Mouse (Mus musculus): ENCODE measurements around the gene Zbtb20.

Zbtb20 gene

DNA sequence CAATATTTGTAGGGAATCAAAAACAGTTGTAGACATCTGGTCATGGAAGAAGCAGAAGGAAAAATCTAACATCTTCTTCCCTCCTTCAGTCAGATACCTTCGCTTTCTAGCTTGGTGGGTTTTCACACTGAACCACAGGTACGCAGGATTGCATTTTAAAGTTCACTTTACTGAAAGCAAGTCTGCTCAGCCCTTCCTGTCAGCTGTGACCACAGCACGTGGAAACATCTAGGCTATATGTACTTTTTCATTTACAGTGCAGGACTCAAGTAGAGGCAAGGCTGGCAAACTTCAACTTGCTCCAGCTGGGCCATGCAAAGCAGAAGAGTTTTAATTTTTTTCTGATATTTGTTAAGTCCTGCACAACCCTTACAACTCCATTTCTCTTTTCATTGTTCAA is 424.7 kb downstream of the Zbtb20 start:
- DNase-seq (ENCODE audit: low spot score), result no peak

DNA sequence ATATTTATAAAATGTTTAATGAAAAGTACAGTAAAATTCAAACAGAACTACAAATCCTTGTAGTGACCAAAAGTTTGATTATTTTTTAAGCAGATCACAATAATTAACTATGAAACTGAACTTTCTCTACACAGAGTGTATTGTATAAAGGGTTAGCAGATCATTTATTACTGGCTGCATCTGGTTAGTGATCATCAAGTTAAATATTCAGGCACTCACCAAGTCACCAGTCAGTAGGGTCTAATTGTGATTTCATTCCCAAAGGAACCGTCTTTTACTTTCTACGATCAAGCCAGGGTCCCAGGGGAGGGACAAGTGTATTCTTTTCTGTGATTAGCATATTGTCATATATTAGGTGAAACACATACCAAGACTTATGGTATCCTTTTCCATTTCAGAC is 426.5 kb downstream of the Zbtb20 start:
- no peak for DNase-seq (ENCODE audit: low spot score)

GRCm38 (mm10) chr16:43303245-43304197 is 427.8 kb downstream of the Zbtb20 start:
- no peak for DNase-seq (ENCODE audit: low spot score)

DNA sequence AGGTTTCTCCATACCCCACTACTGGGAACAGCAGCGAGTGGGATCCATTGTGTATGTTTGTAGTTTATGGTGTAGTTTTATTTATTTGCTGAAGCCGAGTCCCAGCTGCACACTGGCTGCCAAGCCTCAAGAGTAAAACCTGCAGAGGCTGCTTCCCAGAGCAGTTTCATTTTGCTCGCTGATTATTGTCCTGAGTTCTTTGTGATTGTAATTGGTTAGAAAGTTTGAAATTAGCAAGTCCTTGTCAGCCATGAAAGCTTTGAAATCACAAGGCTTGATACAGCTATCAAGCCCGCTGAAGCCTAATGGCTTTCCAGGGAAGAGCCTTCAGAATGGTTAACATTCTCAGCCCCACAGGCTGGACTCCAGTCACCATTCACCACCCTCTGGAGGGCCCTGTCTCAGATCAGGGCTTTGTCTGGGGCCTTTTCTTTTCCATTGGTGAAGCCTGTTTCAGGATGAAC is 434.3 kb downstream of the Zbtb20 start:
- DNase-seq (ENCODE audit: low spot score), result no peak

DNA sequence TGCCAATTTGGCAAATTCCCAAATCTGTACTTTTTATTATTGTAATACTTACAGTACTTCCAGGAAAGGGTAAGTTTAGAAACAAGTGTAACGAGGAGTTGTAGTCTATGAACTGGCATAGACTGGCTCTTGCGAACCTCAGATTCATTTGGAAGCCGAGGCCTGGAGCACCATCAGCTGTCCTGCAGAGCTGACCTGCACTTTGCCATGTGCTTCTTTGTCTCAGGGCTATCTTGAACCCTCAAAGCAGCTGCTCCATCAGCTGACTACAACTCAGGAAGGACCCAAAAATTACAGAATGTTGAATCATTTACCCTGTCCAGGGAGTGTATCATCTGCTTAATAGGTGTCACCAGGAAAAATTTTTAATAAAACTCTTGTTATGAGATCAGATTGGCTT is 448.3 kb downstream of the Zbtb20 start:
- no peak for DNase-seq (ENCODE audit: low spot score)

DNA sequence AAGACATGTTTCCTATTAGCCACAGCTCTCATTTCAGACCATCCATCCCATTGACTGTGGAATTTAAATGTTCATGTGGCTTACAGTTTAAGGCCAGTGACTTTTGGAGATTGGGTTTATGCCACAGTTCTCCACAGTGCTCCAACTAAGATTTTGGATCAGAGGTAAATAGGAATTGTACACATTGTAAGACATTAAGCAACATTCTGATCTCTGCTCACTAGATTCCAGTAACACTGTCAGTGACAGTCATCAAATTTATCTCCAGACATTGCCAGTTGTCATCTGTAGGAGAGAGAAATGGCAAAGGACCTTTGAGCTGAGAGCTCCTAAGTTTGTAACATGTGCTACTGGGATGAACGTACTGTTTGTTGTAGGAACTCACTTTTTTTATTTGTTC is 452.5 kb downstream of the Zbtb20 start:
- DNase-seq (ENCODE audit: low spot score), result no peak

GRCm38 (mm10) chr16:43330206-43330605 is 454.5 kb downstream of the Zbtb20 start:
- DNase-seq (ENCODE audit: low spot score), result no peak

GRCm38 (mm10) chr16:43331440-43331839 is 455.8 kb downstream of the Zbtb20 start:
- DNase-seq (ENCODE audit: low spot score), result no peak

DNA sequence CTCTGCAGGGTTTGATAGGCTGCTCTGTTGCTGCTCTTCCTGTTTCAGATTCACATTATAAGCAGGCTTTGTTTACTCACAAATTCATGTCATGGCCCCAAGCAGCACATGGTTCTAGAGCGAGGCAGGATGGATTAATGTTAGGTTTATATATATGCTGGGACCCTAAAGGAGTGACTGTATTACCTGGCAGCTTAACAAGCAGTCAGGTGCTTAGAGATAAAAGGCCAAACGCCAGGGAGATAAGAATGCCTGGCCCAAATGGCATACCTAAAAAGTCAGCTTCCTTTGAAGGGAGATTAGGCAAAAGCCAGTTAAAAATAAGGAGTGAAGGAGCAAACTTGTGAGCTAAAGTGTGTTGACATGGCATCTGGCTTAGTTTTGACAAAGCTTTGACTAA is 457.1 kb downstream of the Zbtb20 start:
- no peak for DNase-seq (ENCODE audit: low spot score)

DNA sequence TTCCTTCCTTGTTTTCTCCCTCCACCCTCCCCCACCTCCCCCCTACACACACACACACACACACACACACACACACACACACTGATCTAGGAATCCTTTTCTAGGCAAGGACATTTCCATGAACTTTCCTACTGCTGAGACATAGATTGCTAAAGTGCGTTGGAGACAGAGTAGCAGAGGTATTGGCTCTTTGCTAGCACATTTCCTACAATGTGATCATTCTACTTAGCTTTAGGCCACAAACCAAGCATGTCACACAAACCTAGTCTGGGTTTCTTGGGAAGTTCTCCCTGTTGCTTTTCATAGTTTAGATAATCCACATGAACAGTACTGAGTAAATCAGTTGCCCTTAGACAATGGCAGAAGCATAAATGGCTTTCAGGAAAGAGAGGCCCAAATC is 457.6 kb downstream of the Zbtb20 start:
- no peak for DNase-seq (ENCODE audit: low spot score)

- no peak for DNase-seq (ENCODE audit: low spot score)
These were observed 458.9 kb downstream of the Zbtb20 start for GRCm38 (mm10) chr16:43334411-43335150.

GRCm38 (mm10) chr16:43335151-43335823 is 459.6 kb downstream of the Zbtb20 start:
- no peak for DNase-seq (ENCODE audit: low spot score)

DNA sequence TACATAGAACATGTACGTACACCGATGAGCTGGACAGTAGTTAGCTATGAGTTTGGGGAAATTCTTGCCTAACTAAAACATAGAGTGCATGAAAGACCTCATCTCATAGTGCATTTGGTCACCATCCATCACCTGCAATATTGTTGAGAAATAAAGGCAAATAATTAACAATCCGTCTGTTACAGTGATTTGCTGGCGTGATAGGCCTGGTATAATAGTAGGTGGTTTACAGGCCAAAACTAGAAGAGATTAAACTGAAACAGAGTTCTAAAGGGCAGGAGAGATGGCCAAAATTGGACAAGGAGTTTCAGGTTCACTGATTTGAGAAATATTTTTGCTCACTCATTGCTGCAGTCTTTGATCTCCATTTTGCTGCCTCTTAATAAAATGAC is 460.1 kb downstream of the Zbtb20 start:
- no peak for DNase-seq (ENCODE audit: low spot score)

DNA sequence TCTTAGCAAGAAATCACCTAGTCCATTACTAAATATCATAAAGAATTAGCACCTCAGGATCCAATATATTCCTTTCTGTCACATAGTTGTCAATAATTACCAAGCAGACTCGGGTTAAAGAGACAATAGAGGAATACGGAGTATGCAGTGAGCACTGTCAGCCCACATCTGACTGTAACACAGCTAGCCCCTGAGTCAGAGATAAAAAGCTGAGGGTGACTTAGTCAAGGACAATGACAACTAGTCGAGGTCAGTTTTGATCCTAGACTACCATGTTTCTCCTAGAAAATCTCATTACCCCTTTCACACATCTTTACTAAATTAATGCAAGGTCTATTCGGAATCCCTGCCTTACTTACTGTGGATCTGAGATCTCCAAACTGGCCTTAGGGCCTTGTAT is 465.0 kb downstream of the Zbtb20 start:
- DNase-seq (ENCODE audit: low spot score), result no peak

DNA sequence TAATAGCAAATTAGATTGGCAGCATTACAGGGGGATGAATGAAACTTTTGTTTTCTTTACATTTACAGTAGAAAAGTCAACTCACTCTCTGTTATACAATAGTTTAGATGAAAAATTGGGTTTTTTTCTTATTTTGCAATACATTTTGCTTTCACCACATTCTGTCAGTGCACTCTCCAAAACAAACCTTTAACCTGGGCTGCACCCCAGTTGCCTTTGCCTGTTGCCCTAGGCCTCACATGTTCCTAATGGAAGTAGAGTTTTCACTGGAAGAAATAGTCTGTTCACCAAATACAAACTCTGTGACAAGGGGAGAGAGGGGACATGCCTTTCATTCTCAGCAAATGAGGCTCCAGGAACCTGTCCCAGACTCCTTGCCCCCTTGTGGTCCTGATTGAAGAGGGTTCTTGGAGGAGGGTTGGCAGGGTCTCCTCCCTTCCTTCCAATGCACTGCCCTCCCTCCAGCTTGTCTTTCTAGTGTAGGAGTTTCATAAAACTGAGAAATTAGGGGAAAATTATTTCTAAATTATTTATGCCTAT is 466.3 kb downstream of the Zbtb20 start:
- DNase-seq (ENCODE audit: low spot score), result no peak

DNA sequence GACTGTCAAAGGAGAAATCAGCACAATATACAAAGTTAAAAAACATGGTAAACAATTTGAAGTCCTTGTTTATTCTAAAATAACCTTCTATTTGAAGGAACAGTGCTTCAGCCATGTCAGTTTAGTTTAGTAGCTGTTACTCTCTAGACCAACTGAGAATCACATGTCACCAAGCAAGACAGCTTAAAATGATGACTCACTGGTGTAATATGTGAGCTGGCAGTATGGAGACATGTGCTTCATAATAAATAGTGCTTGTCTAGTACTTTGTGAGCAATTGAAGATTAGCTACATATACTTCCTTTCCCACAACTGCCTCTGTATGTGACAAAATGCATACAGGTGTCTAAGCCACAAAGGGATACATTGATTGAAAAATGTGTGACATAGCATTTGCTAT is 470.4 kb downstream of the Zbtb20 start:
- DNase-seq (ENCODE audit: low spot score), result no peak

- DNase-seq (ENCODE audit: low spot score), result no peak
These were observed 480.3 kb downstream of the Zbtb20 start for GRCm38 (mm10) chr16:43355776-43356645.

GRCm38 (mm10) chr16:43359546-43359945 is 483.9 kb downstream of the Zbtb20 start:
- no peak for DNase-seq (ENCODE audit: low spot score)

DNA sequence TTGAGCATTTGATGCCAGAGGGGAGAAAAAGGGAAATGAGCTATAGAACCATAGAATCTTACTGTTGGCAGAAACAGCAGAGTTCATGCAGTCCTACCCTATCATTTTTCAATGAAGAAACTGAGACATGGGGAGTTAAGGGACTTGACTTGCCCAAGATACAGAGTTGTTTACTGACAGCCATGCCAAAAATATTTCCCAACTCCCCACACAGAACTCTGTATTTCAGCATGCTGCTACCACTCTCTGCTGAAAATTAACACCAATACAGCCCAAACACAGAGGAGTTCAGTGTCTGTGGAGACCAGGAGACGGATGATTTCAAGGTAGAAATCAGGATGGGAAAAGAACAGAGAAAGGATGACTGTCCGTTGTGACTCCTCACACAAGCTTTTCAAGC is 484.4 kb downstream of the Zbtb20 start:
- DNase-seq (ENCODE audit: low spot score), result no peak

GRCm38 (mm10) chr16:43360838-43361480 is 485.3 kb downstream of the Zbtb20 start:
- no peak for DNase-seq (ENCODE audit: low spot score)

All from c-Kit-positive CD71-positive TER-119-positive erythroid progenitor cells, embryonic 14.5 days (primary cell).